Mouse (Mus musculus): ENCODE measurements around the gene Hnrnpm. TPM values are rescaled to one million over a fixed set of nuclear protein-coding genes. Genes with fewer than 3 reads are reported as not detected.

The Hnrnpm gene
- polyA plus RNA-seq, 2 experiments, result 287 to 317 TPM

GRCm38 (mm10) chr17:33675452-33675851 is 11.2 kb downstream of the Hnrnpm start:
- DNase-seq (ENCODE audit: low spot score) (peak; percentile 71), ATAC-seq (ENCODE audit: low FRiP score, low read depth) (no peak)
- no peak overlapping the region for H3K9ac ChIP-seq (ENCODE audit: low read depth, low read length, severe bottlenecking)
- no peak for TF ChIP-seq POLR2A (IDR thresholded peaks at IDR 0.05; ENCODE audit: borderline replicate concordance, extremely low read depth, insufficient read depth, insufficient read length)
- H3K4me3 ChIP-seq (replicated peaks; ENCODE audit: low read length), result no peak overlapping the region
- no peaks in the 10 kb centered on the region for H3K27me3 ChIP-seq (ENCODE audit: control insufficient read depth, insufficient read depth, low read length)
- H3K36me3 ChIP-seq (ENCODE audit: control insufficient read depth, insufficient read depth, low read length), result peaks cover 28% of the 10 kb centered on the region
- H3K27ac ChIP-seq (replicated peaks; ENCODE audit: low read depth, low read length), result no peak overlapping the region
- 0 out of 2 replicates have a peak, but pooled peaks cover 12% of the 10 kb centered on the region for H3K4me1 ChIP-seq (ENCODE audit: control insufficient read depth, insufficient read depth, low read length)
- H3K9me3 ChIP-seq (ENCODE audit: control insufficient read depth, low read length), result no peaks in the 10 kb centered on the region
- no peak overlapping the region for H3K4me2 ChIP-seq (replicated peaks; ENCODE audit: low read depth, low read length, severe bottlenecking)

- DNase-seq (ENCODE audit: low spot score) (no peak), ATAC-seq (ENCODE audit: low FRiP score, low read depth) (no peak)
- Histone ChIP-seq H3K4me3 (replicated peaks; ENCODE audit: low read length) (no peak overlapping the region), H3K27ac (replicated peaks; ENCODE audit: low read depth, low read length) (no peak overlapping the region), H3K27me3 (ENCODE audit: control insufficient read depth, insufficient read depth, low read length) (no peaks in the 10 kb centered on the region), H3K4me2 (replicated peaks; ENCODE audit: low read depth, low read length, severe bottlenecking) (no peak overlapping the region), H3K4me1 (ENCODE audit: control insufficient read depth, insufficient read depth, low read length) (0 out of 2 replicates have a peak, but pooled peaks cover 12% of the 10 kb centered on the region), H3K36me3 (ENCODE audit: control insufficient read depth, insufficient read depth, low read length) (peaks cover 28% of the 10 kb centered on the region), H3K9me3 (ENCODE audit: control insufficient read depth, low read length) (no peaks in the 10 kb centered on the region), H3K9ac (ENCODE audit: low read depth, low read length, severe bottlenecking) (no peak overlapping the region)
- 80% methylated on average over 1 of the region's 1 CpGs for WGBS
- TF ChIP-seq POLR2A (IDR thresholded peaks at IDR 0.05; ENCODE audit: borderline replicate concordance, extremely low read depth, insufficient read depth, insufficient read length), result no peak
Observed at GRCm38 (mm10) chr17:33673837-33674236, 12.8 kb downstream of the Hnrnpm start.

GRCm38 (mm10) chr17:33669681-33670080 is 17.0 kb downstream of the Hnrnpm start:
- WGBS, result 90% methylated on average over 3 of the region's 3 CpGs
- DNase-seq (ENCODE audit: low spot score) (no peak), ATAC-seq (ENCODE audit: low FRiP score, low read depth) (no peak)
- no peak for TF ChIP-seq POLR2A (IDR thresholded peaks at IDR 0.05; ENCODE audit: borderline replicate concordance, extremely low read depth, insufficient read depth, insufficient read length)
- Histone ChIP-seq H3K4me1 (ENCODE audit: control insufficient read depth, insufficient read depth, low read length) (no peaks in the 10 kb centered on the region), H3K36me3 (ENCODE audit: control insufficient read depth, insufficient read depth, low read length) (peaks cover 39% of the 10 kb centered on the region), H3K9ac (ENCODE audit: low read depth, low read length, severe bottlenecking) (no peak overlapping the region), H3K4me3 (replicated peaks; ENCODE audit: low read length) (no peak overlapping the region), H3K27ac (replicated peaks; ENCODE audit: low read depth, low read length) (no peak overlapping the region), H3K4me2 (replicated peaks; ENCODE audit: low read depth, low read length, severe bottlenecking) (no peak overlapping the region), H3K27me3 (ENCODE audit: control insufficient read depth, insufficient read depth, low read length) (no peaks in the 10 kb centered on the region), H3K9me3 (ENCODE audit: control insufficient read depth, low read length) (no peaks in the 10 kb centered on the region)

- H3K9ac ChIP-seq (ENCODE audit: low read depth, low read length, severe bottlenecking), result no peak overlapping the region
- TF ChIP-seq POLR2A (IDR thresholded peaks at IDR 0.05; ENCODE audit: borderline replicate concordance, extremely low read depth, insufficient read depth, insufficient read length), result no peak
- H3K4me3 ChIP-seq (replicated peaks; ENCODE audit: low read length), result no peak overlapping the region
- no peak for ATAC-seq (ENCODE audit: low FRiP score, low read depth)
- peaks cover 60% of the 10 kb centered on the region for H3K36me3 ChIP-seq (ENCODE audit: control insufficient read depth, insufficient read depth, low read length)
- no peaks in the 10 kb centered on the region for H3K27me3 ChIP-seq (ENCODE audit: control insufficient read depth, insufficient read depth, low read length)
- H3K9me3 ChIP-seq (ENCODE audit: control insufficient read depth, low read length), result no peaks in the 10 kb centered on the region
- 83% methylated on average over 3 of the region's 3 CpGs for WGBS
- no peak overlapping the region for H3K27ac ChIP-seq (replicated peaks; ENCODE audit: low read depth, low read length)
- H3K4me1 ChIP-seq (ENCODE audit: control insufficient read depth, insufficient read depth, low read length), result no peaks in the 10 kb centered on the region
- H3K4me2 ChIP-seq (replicated peaks; ENCODE audit: low read depth, low read length, severe bottlenecking), result no peak overlapping the region
- no peak for DNase-seq (ENCODE audit: low spot score)
Observed at GRCm38 (mm10) chr17:33666813-33667212, 19.8 kb downstream of the Hnrnpm start.

- no peak overlapping the region for H3K4me2 ChIP-seq (replicated peaks; ENCODE audit: low read depth, low read length, severe bottlenecking)
- no peak for TF ChIP-seq POLR2A (IDR thresholded peaks at IDR 0.05; ENCODE audit: borderline replicate concordance, extremely low read depth, insufficient read depth, insufficient read length)
- H3K4me1 ChIP-seq (ENCODE audit: control insufficient read depth, insufficient read depth, low read length), result no peaks in the 10 kb centered on the region
- no peak overlapping the region for H3K4me3 ChIP-seq (replicated peaks; ENCODE audit: low read length)
- DNase-seq (ENCODE audit: low spot score) (no peak), ATAC-seq (ENCODE audit: low FRiP score, low read depth) (no peak)
- H3K27ac ChIP-seq (replicated peaks; ENCODE audit: low read depth, low read length), result no peak overlapping the region
- no peaks in the 10 kb centered on the region for H3K27me3 ChIP-seq (ENCODE audit: control insufficient read depth, insufficient read depth, low read length)
- H3K9ac ChIP-seq (ENCODE audit: low read depth, low read length, severe bottlenecking), result no peak overlapping the region
- H3K36me3 ChIP-seq (ENCODE audit: control insufficient read depth, insufficient read depth, low read length), result peaks cover 94% of the 10 kb centered on the region
- no peaks in the 10 kb centered on the region for H3K9me3 ChIP-seq (ENCODE audit: control insufficient read depth, low read length)
- 98% methylated on average over 34 of the region's 34 CpGs for WGBS
Observed at GRCm38 (mm10) chr17:33649781-33650475, 36.7 kb downstream of the Hnrnpm start.
